Mouse (Mus musculus): ENCODE results near the gene Zfp444. TPM values are rescaled to one million over a fixed set of nuclear protein-coding genes. Genes with fewer than 3 reads are reported as not detected.

Zfp444 gene
- 38.6 and 51.4 TPM in 2 replicates for polyA plus RNA-seq (2016; fragmentation: Nextera tagmentation; extraction: Ambion mirVana)

DNA sequence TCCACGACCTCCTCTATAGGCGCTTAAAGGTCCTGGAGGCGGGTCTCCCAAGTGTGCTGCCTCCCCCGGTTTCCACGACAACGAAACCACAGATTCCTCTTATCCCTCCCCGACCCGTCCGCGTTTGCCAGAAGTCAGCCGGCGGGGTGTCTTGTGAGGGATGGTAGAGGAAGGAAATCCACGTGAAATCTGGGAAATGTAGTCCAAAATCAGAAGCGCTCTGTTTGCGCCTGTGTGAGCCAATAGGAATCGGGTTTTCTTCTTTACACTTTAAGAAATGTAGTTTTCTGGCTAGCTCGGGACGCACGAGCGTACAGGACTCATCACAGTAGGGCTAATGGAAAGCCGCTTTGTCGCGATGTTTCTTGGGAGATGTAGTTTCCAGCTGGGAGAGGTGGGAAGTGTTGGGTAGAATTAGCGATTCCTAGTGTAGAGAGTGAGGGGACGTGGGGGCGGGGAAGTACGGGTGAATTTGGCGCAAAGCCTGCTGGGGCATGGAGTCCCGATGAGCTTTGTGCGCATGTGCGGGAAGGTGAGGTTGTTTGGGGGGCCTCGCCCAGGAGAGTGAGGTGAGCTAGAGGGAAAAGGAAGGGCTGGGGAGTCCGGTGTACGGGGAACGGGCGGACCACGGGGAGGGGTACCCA lies at the start of gene Zfp444:
Gene Zfp444 (plus strand): TSS at position 221 of the 644 bp plus-strand sequence.
- peaks cover 13% of the 10 kb centered on the region; the same call in 1 of the 2 replicates for H3K4me1 ChIP-seq
- WGBS = under 1% methylated on average over 37 of the region's 37 CpGs
- H3K27me3 ChIP-seq (ENCODE audit: insufficient read depth, poor library complexity, severe bottlenecking) = no peaks in the 10 kb centered on the region
- H3K27ac ChIP-seq = peak within 1 kb of the TSS; percentile 91
- DNase-seq (ENCODE audit: low spot score) = peak; percentile 98
- peak within 1 kb of the TSS; percentile 78 for H3K4me3 ChIP-seq
- 0 out of 2 replicates have a peak, but pooled peaks cover 5% of the 10 kb centered on the region for H3K36me3 ChIP-seq
- H3K9me3 ChIP-seq = no peaks in the 10 kb centered on the region

DNA sequence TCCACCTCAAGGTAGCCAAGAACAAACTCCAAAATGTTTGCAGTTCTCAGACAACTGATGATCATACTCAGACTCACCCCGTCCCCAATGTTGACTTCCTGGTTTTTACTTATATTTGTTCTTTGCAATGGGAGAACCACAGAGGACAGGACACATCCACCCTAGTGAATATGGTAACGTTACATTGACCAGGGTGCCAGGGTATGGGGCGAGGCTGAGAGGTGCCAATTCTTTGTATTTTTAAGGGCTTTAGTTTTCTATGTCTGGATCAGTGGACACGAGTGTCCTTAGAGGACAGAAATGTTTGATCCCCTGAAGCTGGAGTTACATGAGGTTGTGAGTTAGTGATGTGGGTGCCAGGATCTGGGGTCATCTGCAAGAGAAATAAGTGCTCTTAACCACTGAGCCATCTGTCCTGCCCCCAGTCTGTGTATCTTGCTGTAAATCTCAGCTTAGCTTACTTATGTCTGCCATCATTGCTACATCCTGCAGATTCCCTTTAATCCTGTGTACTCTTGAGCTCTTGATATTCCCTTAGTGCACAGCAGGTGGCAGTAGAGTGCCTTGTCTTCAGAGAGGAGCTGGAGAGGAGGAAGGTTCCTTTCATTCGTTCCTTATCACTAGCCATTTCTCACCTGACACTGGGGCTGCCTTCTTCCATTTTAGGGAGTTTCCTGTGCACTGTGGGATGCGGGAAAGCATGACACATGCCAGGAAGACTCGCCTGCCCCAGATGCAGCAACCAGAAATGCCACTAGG lies 45.2 kb upstream of the Zfp444 start:
- peaks cover 6% of the 10 kb centered on the region; the same call in 1 of the 2 replicates for H3K4me1 ChIP-seq
- H3K9me3 ChIP-seq = peaks cover 3% of the 10 kb centered on the region; the same call in 1 of the 2 replicates
- DNase-seq (ENCODE audit: low spot score) = peak; percentile 81
- no peaks in the 10 kb centered on the region for H3K27me3 ChIP-seq (ENCODE audit: insufficient read depth, poor library complexity, severe bottlenecking)
- peaks cover 12% of the 10 kb centered on the region for H3K36me3 ChIP-seq
- 33% methylated on average over 7 of the region's 7 CpGs for WGBS
- no peak overlapping the region for H3K4me3 ChIP-seq
- no peak overlapping the region for H3K27ac ChIP-seq

DNA sequence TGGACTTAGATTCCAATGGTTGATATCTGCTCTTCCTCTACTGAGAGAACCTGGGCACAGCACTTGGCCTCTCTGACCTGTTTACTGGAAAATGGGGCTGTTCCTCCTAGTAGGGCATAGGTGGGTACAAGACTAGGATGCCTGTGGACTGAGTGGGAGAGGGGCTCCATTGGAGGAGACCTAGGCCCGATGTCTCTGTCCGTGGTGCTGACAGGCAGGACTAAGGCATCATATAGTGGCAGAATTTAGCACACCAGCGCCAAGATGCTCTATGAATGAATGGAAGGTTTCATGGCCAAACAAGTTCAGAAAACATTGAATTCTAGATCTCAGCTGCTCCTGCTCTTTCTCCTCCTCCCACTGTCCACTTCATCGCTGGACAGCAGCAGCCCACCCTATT lies 41.7 kb upstream of the Zfp444 start:
- DNase-seq (ENCODE audit: low spot score) = no peak
- Histone ChIP-seq H3K27ac (no peak overlapping the region), H3K36me3 (peaks cover 47% of the 10 kb centered on the region), H3K27me3 (ENCODE audit: insufficient read depth, poor library complexity, severe bottlenecking) (no peaks in the 10 kb centered on the region), H3K4me1 (peaks cover 6% of the 10 kb centered on the region; the same call in 1 of the 2 replicates), H3K4me3 (no peak overlapping the region), H3K9me3 (peaks cover 24% of the 10 kb centered on the region)
- WGBS = 33% methylated on average over 4 of the region's 4 CpGs

DNA sequence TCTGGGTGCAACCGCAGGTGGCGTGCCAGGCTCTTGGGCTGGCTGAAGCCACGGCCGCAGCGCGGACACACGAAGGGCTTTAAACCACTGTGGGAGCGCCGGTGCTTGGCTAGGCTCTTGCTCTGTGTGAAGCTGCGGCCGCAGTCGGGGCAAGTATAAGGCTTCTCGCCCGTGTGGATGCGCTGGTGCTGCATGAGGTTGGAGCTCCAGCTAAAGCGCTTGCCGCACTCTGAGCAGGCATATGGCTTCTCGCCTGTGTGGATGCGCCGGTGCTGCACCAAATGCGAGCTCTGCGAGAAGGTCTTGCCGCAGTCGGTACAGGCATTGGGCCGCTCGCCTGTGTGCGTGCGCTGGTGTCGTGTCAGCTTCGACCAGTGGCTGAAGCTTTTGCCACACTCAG lies 39.4 kb upstream of the Zfp444 start:
- H3K27me3 ChIP-seq (ENCODE audit: insufficient read depth, poor library complexity, severe bottlenecking) = no peaks in the 10 kb centered on the region
- H3K4me3 ChIP-seq = no peak overlapping the region
- H3K36me3 ChIP-seq = peaks cover 66% of the 10 kb centered on the region
- H3K27ac ChIP-seq = no peak overlapping the region
- WGBS = 73% methylated on average over 30 of the region's 30 CpGs
- H3K4me1 ChIP-seq = no peaks in the 10 kb centered on the region
- peaks cover 24% of the 10 kb centered on the region for H3K9me3 ChIP-seq
- DNase-seq (ENCODE audit: low spot score) = no peak

DNA sequence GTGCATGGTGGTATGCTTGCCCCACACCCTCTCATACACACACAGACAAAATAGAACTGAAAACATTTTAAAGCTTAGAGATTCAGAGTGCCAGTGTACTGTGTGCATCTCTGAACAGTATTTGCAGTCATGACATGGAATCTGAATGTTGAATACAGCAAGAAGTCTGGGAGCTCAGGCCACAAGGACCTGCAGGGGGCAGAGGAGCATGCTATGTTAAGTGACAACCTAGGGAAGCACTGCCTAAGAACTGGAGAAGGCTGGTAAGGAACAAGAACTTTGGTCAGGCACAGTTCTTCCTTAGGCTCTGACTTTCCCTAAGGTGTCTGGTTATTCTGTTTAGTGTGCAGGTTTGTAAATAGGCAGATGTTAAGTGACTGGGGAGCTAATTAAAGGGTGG lies 35.5 kb upstream of the Zfp444 start:
- no peak for DNase-seq (ENCODE audit: low spot score)
- Histone ChIP-seq H3K36me3 (peaks cover 73% of the 10 kb centered on the region), H3K27me3 (ENCODE audit: insufficient read depth, poor library complexity, severe bottlenecking) (no peaks in the 10 kb centered on the region), H3K4me1 (0 out of 2 replicates have a peak, but pooled peaks cover 4% of the 10 kb centered on the region), H3K27ac (no peak overlapping the region), H3K9me3 (peaks cover 24% of the 10 kb centered on the region), H3K4me3 (no peak overlapping the region)

DNA sequence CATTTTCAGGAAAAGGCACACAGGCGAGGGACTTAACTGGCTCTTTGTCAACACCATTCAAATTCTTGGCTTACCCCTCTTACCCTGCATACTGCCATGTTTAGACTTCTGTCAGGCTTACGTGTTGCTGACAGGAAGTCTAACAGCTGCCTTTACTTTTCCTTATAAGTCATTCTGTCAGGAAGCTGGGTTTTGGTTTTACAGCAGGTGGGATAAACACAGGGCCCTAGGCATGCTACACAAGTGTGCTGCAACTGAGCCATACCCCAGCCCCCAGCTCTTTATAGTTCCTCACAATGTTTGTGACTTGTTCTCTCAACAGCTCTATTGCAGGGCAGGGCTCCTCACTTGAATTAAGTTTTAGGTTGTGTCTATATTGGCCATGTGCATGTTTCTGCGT lies 32.7 kb upstream of the Zfp444 start:
- no peaks in the 10 kb centered on the region for H3K9me3 ChIP-seq
- peaks cover 12% of the 10 kb centered on the region for H3K4me1 ChIP-seq
- H3K27me3 ChIP-seq (ENCODE audit: insufficient read depth, poor library complexity, severe bottlenecking) = no peaks in the 10 kb centered on the region
- no peak for DNase-seq (ENCODE audit: low spot score)
- H3K4me3 ChIP-seq = no peak overlapping the region
- 79% methylated on average over 3 of the region's 3 CpGs for WGBS
- H3K36me3 ChIP-seq = peaks cover 51% of the 10 kb centered on the region
- no peak overlapping the region for H3K27ac ChIP-seq

DNA sequence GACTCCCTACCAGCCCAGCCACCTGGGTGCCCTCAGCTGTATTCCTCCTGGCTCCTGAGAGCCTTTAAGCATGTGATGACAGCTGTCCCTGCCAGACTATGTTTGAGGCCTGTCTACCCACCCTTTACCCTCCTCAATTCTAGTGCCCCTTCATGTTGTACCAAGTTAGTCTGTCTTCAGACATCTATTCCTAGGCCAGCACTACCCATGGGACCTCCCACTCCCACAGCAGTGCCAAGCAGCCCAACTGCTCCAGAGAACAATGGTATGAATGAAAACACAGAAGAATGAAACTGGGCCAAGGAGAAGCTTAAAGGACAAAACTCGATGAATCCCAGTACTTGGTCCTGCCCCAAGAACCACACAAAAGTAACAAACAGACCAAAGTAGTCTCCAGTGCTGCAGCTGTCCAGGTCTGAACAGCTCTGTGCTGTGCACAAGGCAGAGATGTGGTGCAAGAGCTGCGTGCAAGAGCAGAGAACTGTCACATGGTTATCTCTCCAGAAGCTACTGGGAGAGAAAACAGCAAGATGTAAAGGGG lies 28.0 kb upstream of the Zfp444 start:
- Histone ChIP-seq H3K4me3 (no peak overlapping the region), H3K4me1 (peaks cover 59% of the 10 kb centered on the region), H3K27ac (no peak overlapping the region), H3K36me3 (peaks cover 14% of the 10 kb centered on the region), H3K9me3 (no peaks in the 10 kb centered on the region), H3K27me3 (ENCODE audit: insufficient read depth, poor library complexity, severe bottlenecking) (no peaks in the 10 kb centered on the region)
- WGBS = 67% methylated on average over 2 of the region's 2 CpGs
- DNase-seq (ENCODE audit: low spot score) = no peak

DNA sequence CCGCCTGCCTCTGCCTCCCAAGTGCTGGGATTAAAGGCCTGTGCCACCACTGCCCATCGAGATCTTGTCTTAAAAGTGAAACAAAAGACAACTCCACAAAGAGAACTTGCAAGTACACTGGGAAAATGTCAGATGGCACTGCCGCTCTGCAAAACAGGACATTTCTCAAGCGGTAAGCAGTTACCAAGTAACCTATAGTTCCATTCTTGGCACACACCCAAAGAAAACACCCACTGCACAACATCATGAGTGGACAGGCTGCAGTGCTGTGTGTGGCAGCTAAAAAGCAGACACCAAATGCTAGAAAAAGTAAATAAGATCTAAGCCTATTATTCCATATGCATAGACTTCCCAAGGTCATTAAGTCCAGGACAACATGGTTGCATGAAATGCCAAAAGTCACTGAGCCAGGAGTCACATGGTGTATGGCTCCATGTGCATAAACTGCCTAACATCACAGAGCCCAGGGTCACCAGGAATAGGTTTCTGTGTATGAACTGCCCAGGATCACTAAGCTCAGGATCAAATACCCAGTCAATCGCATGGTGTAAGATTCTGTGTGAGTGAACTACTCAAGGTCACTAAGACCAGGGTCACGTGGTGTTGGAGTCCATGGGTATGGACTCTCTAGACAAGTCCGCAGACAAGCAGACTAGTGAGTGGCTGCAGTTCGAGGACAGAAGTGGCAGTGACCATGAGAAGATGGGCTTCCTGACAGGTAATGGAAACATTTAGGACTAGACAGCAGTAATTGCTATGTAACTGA lies 26.4 kb upstream of the Zfp444 start:
- Histone ChIP-seq H3K4me3 (no peak overlapping the region), H3K9me3 (no peaks in the 10 kb centered on the region), H3K36me3 (peaks cover 6% of the 10 kb centered on the region), H3K27me3 (ENCODE audit: insufficient read depth, poor library complexity, severe bottlenecking) (no peaks in the 10 kb centered on the region), H3K4me1 (peaks cover 61% of the 10 kb centered on the region), H3K27ac (no peak overlapping the region)
- 83% methylated on average over 8 of the region's 8 CpGs for WGBS
- DNase-seq (ENCODE audit: low spot score) = no peak

DNA sequence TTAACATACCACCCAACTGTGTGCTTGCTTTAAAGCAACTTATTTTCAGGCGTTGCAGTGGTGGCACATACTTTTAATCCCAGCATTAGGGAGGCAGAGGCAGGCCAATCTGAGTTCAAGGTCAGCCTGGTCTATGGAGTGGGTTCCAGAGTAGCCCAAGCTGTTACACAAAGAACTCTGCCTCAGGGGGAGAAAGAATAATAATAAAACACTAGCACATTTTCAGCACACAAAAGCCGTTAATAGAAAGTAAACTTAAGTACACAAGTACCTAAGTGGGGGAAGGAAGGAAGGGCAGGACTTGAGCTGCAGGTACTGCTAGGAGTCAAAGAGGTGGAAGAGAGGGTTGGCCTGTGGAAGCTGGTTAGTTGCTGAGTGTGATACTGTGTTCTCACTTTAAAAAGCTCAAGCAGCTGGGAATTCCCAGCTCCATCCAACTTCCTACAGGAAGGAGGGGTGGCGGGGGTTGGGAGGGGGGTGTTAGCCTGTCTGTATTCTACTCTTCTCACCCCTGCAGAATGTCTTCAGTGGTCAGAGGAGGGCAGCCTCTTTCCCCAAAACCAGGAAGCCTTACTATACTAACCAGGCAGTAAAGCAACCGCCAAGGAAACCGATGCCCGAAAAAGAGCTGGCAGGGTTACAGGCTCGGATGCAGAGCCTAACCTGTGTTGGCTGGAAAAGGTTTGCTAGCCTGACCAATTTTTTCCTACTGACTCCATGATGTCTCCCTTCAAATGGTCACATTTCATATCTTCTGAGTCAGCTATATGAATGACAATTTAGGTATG lies 25.6 kb upstream of the Zfp444 start:
- Histone ChIP-seq H3K4me1 (peaks cover 59% of the 10 kb centered on the region), H3K4me3 (no peak overlapping the region)
- 79% methylated on average over 7 of the region's 7 CpGs for WGBS

DNA sequence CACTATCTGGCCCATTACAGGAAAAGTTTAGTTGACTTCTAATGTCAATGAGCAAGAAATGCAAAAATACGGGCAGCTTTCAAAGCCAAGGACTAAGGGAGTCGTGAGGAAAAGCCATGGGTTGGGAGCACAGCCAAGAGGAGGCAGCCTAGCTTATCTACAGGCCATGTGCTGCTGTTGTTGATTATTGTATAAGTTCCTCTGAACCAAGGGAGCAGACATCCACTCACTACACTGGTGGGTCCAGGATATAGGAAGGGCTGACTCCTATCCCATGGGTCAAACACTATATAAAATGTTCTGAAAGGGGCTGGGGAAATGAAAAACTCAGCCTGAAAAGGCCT lies 25.1 kb upstream of the Zfp444 start:
- Histone ChIP-seq H3K27ac (no peak overlapping the region), H3K27me3 (ENCODE audit: insufficient read depth, poor library complexity, severe bottlenecking) (no peaks in the 10 kb centered on the region), H3K9me3 (no peaks in the 10 kb centered on the region), H3K4me1 (peaks cover 56% of the 10 kb centered on the region), H3K4me3 (no peak overlapping the region), H3K36me3 (peaks cover 3% of the 10 kb centered on the region)
- no peak for DNase-seq (ENCODE audit: low spot score)
- WGBS = 50% methylated on average over 2 of the region's 2 CpGs

More for the DNA sequence above, 25.6 kb upstream of the Zfp444 start:
- H3K36me3 ChIP-seq = peaks cover 6% of the 10 kb centered on the region
- no peaks in the 10 kb centered on the region for H3K9me3 ChIP-seq
- H3K27ac ChIP-seq = no peak overlapping the region
- H3K27me3 ChIP-seq (ENCODE audit: insufficient read depth, poor library complexity, severe bottlenecking) = no peaks in the 10 kb centered on the region
- no peak for DNase-seq (ENCODE audit: low spot score)

DNA sequence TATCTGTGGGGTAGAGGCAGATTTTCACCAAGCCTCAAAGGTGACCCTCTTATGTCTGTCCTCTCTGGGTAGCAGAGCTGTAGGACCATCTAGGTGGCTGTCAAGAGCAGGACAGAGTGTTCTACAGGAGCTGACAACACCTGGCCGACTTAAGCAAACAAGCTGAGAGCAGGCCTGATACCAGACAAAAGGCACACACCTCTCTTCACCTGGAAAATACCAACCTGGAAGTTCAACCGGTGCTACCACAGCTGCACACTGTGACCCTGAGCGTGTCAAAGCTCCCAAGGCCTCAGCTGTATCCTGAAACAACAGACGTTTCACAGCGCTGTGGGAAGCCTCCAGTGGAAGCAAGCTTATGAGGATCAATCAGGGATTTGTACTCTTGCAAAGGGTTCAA lies 24.3 kb upstream of the Zfp444 start:
- no peak overlapping the region for H3K27ac ChIP-seq
- 77% methylated on average over 5 of the region's 5 CpGs for WGBS
- no peak overlapping the region for H3K4me3 ChIP-seq
- no peak for DNase-seq (ENCODE audit: low spot score)
- H3K4me1 ChIP-seq = peaks cover 56% of the 10 kb centered on the region
- H3K9me3 ChIP-seq = no peaks in the 10 kb centered on the region
- no peaks in the 10 kb centered on the region for H3K27me3 ChIP-seq (ENCODE audit: insufficient read depth, poor library complexity, severe bottlenecking)
- H3K36me3 ChIP-seq = no peaks in the 10 kb centered on the region

DNA sequence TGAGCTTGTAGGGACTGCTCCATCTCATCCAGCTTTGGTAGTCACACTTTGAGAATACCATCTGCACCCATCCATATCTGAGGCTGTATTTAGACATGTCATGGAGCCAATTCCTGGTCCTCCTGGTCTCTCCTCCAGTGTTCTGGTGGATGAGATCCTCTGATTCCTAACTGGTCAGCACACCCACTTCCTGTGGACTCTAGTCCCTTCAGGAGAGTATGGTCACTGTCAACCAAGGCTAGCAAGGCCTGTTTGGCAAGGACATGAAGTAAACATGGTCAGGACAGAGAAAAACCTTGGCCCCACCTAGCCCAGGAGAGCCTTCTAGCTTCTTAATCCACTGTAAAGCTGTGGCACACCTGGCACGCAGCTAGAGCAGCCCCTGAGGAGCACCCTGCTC lies 20.8 kb upstream of the Zfp444 start:
- no peak overlapping the region for H3K4me3 ChIP-seq
- no peaks in the 10 kb centered on the region for H3K9me3 ChIP-seq
- WGBS = 84% methylated on average over 1 of the region's 1 CpGs
- DNase-seq (ENCODE audit: low spot score) = no peak
- H3K27me3 ChIP-seq (ENCODE audit: insufficient read depth, poor library complexity, severe bottlenecking) = no peaks in the 10 kb centered on the region
- peaks cover 47% of the 10 kb centered on the region for H3K4me1 ChIP-seq
- H3K27ac ChIP-seq = no peak overlapping the region
- no peaks in the 10 kb centered on the region for H3K36me3 ChIP-seq
